Mouse (Mus musculus) heart, postnatal 4 days (tissue): Measurements from ENCODE around the gene Cacul1. TPM values are rescaled to one million over a fixed set of nuclear protein-coding genes. Genes with fewer than 3 reads are reported as not detected.

Experiments
- DNase-seq: peaks from one replicate; pipeline ENCODE4 v3.0.0; 2021
- microRNA-seq, 2 experiments: library from miRNA; unstranded; fragments of <30 nt; microRNA quantifications; one replicate each; pipeline ENCODE4 v1.2.0; 2021 to 2022
- total RNA-seq, 2 experiments: library from RNA; stranded (reverse); gene quantifications; 2 replicates each; pipeline ENCODE4 v1.2.3; 2021

The Cacul1 gene
- total RNA-seq, 2 experiments from 2014 or later, result 28.9 to 29.6 TPM

DNA sequence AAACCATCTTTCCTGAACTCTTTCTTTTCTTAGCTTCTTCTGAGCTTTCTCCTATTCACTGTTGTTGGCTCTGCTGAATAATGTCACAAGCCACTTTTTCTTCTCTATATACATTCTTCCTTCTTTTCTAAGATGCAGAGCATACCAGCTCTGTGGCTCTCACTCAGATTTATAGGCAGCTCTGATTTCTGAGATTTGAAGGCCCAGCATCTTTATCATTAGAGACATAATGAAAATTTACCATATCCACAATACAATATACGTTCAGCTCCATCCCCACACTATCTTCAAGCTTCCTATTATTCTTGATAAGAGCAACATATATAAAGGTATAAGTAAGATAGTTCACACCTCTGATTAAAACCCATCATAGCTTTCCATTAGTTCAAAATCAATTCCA is 50.7 kb downstream of the Cacul1 start:
- no peak for DNase-seq

DNA sequence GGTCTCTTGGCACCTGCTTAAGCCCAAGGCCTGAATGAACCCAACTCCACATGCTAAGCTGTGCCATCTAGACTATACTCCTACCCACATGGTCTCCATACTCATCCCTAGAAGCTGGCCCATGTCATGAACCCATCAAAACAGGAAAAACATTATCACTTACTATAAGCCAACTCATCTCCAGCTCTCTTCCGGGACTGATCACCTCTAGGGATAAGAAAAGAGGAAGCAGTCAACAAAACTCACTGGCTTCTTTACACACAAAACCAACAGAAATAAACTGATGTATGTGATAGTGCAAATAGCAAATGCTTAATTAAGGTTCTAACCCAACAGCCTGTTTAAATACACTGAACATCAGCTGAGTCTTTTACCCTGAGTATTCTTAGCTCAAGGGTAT is 51.5 kb downstream of the Cacul1 start:
- DNase-seq, result no peak

DNA sequence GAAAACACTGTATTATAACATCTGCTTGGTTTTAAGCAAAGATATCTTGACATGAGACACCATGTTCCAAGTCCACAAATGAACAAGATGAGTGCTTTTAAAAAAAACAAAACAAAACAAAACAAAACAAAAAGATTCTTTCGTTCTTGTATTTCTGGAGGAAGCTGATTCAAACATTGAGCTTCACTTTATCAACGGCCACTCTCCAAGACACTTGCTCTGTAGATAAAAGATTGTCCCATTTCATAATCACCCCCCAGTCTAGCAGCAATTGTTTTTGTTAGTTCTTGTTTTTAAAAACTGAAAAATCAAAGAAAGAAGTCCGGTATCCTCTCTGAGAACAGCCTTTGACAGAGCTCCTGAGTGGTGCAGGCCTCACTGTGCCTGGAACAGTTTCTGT is 52.2 kb downstream of the Cacul1 start:
- DNase-seq, result no peak

DNA sequence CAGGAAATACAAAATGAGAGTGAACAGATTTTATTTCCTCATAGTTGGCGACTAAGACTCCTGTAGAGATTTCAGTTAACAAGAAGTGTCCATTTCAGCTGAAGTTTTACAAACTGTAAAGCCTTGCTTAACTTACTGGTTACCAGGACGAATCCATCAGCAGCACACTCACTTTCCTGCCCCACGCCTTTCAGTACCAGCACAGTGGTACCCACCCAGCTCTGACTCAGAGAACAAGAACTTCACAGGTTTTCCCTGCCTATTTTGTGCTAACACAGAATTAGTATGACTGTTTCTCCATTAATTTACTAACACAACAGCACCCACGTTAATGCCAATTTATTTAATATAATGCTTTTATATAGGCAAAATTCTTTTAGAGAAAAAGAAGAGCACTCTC is 53.9 kb downstream of the Cacul1 start:
- DNase-seq, result no peak

DNA sequence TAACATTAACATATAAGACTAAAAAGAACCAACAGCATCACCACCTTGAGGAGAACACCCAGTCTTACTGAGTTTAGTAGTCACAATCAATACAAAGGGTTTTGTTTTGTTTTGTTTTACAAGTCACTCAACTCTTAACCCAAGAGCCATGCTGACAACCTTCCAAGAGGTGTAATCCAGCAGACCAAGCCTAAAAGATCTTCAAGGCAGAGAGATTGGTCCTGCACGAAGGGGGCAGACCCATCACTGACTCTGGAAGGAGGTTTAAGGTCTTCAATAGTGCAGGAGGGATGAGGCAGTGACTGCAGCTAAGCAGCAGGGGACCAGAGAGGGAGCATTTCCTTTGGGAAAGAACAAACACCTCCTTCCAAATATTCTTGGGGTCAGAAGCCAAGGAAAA is 55.7 kb downstream of the Cacul1 start:
- no peak for DNase-seq

DNA sequence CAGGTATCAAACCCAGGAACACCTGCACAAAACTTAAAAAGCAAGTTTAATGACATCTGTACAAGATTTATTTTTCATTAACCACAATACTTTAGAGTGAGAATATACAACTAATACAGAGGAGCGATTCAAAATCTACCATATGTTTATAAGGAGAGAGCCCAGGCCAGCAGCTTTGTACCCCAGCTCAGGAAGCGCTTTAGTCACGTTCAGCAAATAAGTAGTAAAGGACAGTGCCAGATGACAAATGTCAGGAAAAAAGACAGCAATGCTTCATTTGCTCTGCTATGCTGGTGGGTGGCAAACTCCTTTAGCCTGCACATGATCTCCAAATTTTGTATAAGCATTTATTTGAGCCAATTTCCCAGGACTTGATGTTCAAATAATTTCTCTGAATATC is 56.1 kb downstream of the Cacul1 start:
- no peak for DNase-seq

DNA sequence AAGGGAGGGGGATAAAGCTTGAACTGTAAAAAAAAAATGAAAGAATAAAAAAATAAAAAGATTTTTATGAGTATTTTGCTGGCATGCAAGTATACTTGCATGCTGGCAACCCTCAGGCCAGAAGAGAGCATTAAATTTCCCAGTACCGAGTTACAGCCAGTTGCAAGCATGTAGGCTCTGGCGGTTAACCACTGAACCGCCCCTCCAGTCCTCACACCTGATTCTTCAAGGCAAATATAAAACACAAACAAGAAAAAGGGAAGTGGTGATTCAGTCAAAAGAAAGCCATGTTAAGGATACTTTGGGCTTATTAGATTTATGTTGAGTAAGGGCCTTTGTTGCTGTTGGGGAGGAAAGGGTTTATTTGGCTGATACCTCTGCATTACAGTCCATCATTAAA is 60.7 kb downstream of the Cacul1 start:
- no peak for DNase-seq

DNA sequence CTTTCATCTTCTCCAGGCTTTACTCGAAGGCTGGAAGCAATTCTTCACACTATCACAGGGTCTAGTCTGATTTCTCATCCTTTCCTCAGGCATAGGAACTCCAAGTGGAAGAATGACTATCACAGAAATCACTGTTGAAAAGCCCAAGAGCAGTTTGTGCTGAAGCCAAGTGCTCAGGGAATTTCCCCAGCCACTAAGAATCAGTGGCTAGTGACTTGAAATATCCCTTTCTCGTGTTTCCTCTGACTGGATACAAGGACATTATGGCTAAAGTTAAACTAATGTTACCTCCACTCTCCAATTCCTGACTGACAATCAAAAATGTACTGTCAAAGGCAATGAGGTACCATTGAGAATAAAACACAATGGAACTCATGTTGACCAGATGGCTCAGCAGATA is 65.8 kb downstream of the Cacul1 start:
- no peak for DNase-seq

DNA sequence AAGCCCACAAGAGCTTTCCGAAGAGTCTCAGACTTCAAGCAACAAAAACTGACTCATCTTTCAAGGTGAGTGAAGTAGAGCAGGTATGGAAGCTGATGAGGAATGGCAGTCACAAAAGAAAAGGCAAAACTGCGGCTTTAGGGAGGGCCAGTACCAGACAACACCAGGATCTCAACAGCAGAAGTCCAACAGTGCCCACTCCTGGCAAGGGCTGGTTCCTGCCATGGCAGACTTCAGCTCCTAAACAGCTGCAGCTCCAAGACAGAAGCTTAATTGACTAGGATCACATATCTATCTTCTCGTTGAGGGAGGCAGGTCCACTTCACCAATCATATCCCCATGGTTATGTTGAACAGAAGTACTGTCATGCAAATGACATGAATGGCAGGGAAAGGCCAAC is 67.4 kb downstream of the Cacul1 start:
- no peak for DNase-seq

DNA sequence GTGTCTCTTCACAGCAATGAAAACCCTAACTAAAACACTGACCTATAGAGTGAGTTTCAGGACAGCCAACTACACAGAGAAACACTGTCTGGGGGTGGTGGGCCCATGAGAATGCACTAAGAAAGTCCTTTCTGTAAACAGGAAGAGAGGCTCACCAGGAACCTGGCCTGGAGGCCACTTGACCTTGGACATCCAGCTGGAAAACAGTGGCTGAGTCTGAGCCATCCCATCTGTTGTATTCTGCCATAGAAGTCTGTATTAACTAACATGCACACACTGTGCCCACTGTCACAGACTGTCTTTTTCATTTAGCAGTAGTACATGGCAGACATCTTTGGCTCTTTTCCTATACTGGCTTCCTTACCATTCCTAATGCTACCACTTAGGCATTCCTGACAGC is 80.6 kb downstream of the Cacul1 start:
- DNase-seq, result no peak

DNA sequence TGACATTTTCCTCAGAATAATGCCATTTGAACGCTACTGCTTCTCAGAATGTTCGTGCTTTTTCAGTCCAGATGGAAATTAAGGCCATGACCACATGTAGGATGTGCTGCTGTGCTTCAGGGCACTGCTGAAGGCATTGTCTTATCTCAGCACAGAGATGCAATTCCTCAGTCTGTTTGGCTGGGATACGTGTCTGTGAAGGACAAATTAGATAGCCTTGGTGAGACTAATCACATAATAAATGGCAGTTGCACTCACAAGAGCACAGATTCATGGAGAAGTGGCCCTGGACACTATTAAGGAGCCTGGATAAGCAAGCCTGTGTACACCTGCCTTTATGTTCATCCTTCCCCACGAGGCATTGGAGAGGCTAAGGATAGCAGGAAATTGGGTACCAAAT is 83.7 kb downstream of the Cacul1 start:
- DNase-seq, result no peak

DNA sequence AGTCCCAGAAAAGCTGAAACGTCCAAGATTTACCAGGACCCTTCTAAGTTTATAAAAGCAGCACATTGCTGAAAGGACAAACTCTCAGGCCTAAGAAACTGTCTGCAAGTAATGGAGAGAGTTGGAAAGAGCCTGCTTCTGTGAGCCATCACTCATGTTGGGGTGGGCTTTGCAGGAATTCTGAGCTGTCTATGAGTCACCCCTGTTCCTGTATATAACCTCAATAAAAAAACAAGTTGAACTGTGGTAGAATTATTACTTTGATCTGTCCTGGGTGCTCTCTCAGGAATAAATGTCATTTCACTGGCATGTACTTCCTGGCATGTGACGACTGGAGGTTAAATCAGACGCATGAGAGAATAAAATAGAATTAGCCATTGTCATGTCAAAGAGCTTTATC is 85.1 kb downstream of the Cacul1 start:
- DNase-seq, result no peak

DNA sequence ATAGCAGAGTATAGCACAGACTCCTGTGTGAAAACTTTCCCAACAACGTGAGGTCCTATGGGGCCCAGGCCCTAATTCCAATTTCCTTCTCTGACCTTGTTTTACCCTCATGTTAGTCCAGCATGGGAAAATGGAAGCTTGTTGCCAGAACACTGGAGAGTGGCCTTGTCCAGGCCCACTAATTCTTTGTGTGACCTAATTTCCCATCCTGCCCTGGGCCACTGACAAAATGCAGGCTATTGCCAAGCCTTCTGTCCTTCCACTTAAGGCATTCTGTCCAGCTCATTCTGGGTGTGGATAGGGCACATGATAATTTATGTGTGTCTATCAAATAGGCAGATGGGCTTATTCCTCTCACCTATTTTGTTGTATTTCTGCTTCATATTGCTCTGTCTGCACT is 91.3 kb downstream of the Cacul1 start:
- DNase-seq, result no peak

DNA sequence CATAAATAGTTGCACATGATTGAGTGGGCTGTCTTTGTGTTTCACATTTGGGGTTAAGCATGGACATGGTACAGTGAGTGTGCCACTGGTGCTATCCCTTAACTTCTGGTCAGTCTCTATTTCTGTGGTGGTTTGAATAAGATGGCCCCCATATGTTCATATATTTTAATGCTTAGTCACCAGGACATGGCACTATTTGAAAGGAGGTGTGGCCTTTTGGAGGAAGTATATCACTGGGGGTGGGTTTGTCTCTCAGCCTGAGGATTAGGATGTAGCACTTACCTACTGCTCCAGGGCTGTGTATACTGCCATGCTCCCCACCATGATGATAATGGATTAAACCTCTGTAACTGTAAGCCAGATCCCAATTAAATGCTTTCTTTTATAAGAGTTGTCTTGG is 95.6 kb downstream of the Cacul1 start:
- no peak for DNase-seq

DNA sequence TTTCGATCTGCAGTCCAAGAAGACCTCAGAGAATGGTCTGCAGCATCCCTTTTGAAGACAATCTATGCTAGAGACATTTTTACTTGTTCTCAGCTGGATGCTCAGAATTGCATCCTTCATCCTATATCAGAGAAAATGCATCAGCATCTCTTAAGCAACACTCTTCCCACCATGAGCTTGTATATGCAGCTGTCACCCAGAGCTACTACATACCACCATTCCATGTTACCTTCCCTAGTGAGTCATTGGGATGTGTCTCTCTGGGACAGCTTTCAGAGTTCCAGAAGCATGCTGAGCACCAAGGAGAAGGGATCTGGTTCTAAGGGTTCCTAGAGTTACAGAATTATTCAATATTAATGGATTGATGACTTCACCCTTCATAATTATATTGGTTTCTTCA is 102.0 kb downstream of the Cacul1 start:
- no peak for DNase-seq

DNA sequence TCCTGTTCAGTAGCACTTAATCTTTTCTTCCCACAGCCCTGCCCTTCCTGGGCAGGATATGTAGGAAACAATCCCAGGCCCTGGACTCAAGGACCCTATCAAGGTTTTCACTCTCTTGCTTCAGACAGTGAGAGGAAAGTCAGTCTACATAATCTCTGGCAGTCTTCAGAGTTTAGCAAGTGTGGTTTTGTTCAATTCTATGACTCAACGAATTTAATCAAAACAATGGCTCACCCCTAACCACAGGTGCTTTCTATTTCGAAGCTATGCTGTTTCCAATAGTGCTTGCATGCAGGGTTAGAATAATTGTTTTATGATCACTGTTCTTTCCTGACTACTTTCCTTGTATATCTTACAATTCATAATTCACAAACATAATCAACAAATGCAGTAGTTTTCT is 103.0 kb downstream of the Cacul1 start:
- DNase-seq, result no peak

Small RNA genes lying within 50 kb of the gene (microRNA-seq; reads per million reads assigned to microRNA genes)
- 0 reads per million in 2 experiments for gene Gm25238

Other genes with a start within 250 kb of the Cacul1 start
- gene Prlhr, start 112.7 kb downstream of the Cacul1 start, total RNA-seq, result not detected
- 1 to 10 TPM; 1.2 to 1.3 TPM for gene Nanos1, start 175.0 kb upstream of the Cacul1 start, total RNA-seq
- 100 to 1,000 TPM; 132 to 134 TPM for gene Eif3a, start 209.6 kb upstream of the Cacul1 start, total RNA-seq
- 10 to 100 TPM; 18.2 to 21.4 TPM for gene Fam45a, start 230.6 kb upstream of the Cacul1 start, total RNA-seq